Mouse (Mus musculus): ENCODE data around the gene Vnn1. TPM values are rescaled to one million over a fixed set of nuclear protein-coding genes. Genes with fewer than 3 reads are reported as not detected.

Gene Vnn1
- polyA plus RNA-seq (2014; fragmentation: Nextera tagmentation; extraction: Ambion mirVana), result 2.4 and 3.1 TPM in 2 replicates

GRCm38 (mm10) chr10:23894601-23895349, at the start of gene Vnn1:
Gene Vnn1, plus strand, starts transcription at chr10:23894688.
- ATAC-seq (ENCODE audit: low FRiP score) (no peak), DNase-seq (ENCODE audit: low spot score) (no peak)
- Histone ChIP-seq H3K9me3 (ENCODE audit: control insufficient read depth, low read length) (no peaks in the 10 kb centered on the region), H3K27me3 (ENCODE audit: control insufficient read depth, insufficient read depth, low read length) (no peaks in the 10 kb centered on the region), H3K36me3 (ENCODE audit: control insufficient read depth, insufficient read depth, low read length) (no peaks in the 10 kb centered on the region), H3K27ac (ENCODE audit: low read depth, low read length) (no peak within 1 kb of the TSS), H3K4me3 (ENCODE audit: low read depth, low read length) (no peak within 1 kb of the TSS), H3K4me2 (replicated peaks; ENCODE audit: low read depth, low read length) (no peak within 1 kb of the TSS), H3K9ac (ENCODE audit: low read depth, low read length) (no peak within 1 kb of the TSS), H3K4me1 (replicated peaks; ENCODE audit: control insufficient read depth, insufficient read depth, low read length) (no peaks in the 10 kb centered on the region)
- 40% methylated on average over 21 of the region's 21 CpGs for WGBS

DNA sequence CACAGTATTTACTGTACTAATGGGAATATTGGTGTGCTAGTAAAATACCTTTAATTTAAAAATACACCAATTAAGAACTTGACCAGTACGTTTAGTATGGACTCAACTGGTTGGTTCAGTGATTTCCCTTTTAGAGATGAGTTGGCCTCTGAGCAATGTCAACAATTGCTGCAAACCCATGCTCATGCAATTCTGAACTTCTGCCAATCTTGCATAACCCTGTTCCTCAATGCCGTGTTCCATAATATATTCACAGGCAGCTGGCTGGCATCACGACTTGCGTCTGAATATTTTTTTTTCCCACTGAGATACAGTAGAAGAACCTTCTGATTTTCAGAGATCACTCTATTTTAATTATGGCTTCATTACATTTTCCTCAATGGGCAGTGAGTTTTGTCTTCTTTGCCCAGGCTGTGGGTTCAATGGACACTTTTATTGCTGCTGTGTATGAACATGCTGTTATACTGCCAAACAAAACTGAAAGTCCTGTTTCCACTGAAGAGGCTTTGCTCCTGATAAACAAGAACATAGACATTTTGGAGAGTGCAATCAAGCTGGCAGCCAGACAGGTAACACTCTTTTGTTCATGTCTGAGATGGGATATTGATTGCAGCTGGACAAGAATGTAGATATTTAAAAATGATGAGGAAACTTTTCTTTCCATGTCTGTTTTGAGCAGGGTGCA, 43.1 kb upstream of the Vnn1 start, which contains the start of gene Vnn3:
Gene Vnn3, plus strand, starts transcription at position 235 of the 685 bp plus-strand sequence.
- no peaks in the 10 kb centered on the region for H3K9me3 ChIP-seq (ENCODE audit: control insufficient read depth, low read length)
- H3K27me3 ChIP-seq (ENCODE audit: control insufficient read depth, insufficient read depth, low read length), result no peaks in the 10 kb centered on the region
- 92% methylated on average over 4 of the region's 4 CpGs for WGBS
- no peaks in the 10 kb centered on the region for H3K4me1 ChIP-seq (replicated peaks; ENCODE audit: control insufficient read depth, insufficient read depth, low read length)
- H3K4me2 ChIP-seq (replicated peaks; ENCODE audit: low read depth, low read length), result no peak within 1 kb of the TSS
- H3K9ac ChIP-seq (ENCODE audit: low read depth, low read length), result no peak within 1 kb of the TSS
- no peak within 1 kb of the TSS for H3K4me3 ChIP-seq (ENCODE audit: low read depth, low read length)
- DNase-seq (ENCODE audit: low spot score), result no peak
- H3K36me3 ChIP-seq (ENCODE audit: control insufficient read depth, insufficient read depth, low read length), result no peaks in the 10 kb centered on the region
- no peak within 1 kb of the TSS for H3K27ac ChIP-seq (ENCODE audit: low read depth, low read length)
- ATAC-seq (ENCODE audit: low FRiP score), result no peak

- no peak for ATAC-seq (ENCODE audit: low FRiP score)
- H3K27me3 ChIP-seq (ENCODE audit: control insufficient read depth, insufficient read depth, low read length), result no peaks in the 10 kb centered on the region
- 83% methylated on average over 2 of the region's 2 CpGs for WGBS
- no peak overlapping the region for H3K4me2 ChIP-seq (replicated peaks; ENCODE audit: low read depth, low read length)
- no peak overlapping the region for H3K27ac ChIP-seq (ENCODE audit: low read depth, low read length)
- no peaks in the 10 kb centered on the region for H3K4me1 ChIP-seq (replicated peaks; ENCODE audit: control insufficient read depth, insufficient read depth, low read length)
- H3K9me3 ChIP-seq (ENCODE audit: control insufficient read depth, low read length), result no peaks in the 10 kb centered on the region
- H3K4me3 ChIP-seq (ENCODE audit: low read depth, low read length), result no peak overlapping the region
- H3K9ac ChIP-seq (ENCODE audit: low read depth, low read length), result no peak overlapping the region
- no peaks in the 10 kb centered on the region for H3K36me3 ChIP-seq (ENCODE audit: control insufficient read depth, insufficient read depth, low read length)
- no peak for DNase-seq (ENCODE audit: low spot score)
These were observed 42.4 kb upstream of the Vnn1 start for GRCm38 (mm10) chr10:23852096-23852495.

- whole genome bisulfite sequencing, result 82% methylated on average over 9 of the region's 9 CpGs
- no peak for ATAC-seq (ENCODE audit: low FRiP score)
- H3K4me2 ChIP-seq (replicated peaks; ENCODE audit: low read depth, low read length), result no peak overlapping the region
- H3K4me1 ChIP-seq (replicated peaks; ENCODE audit: control insufficient read depth, insufficient read depth, low read length), result no peaks in the 10 kb centered on the region
- no peak overlapping the region for H3K4me3 ChIP-seq (ENCODE audit: low read depth, low read length)
- no peak overlapping the region for H3K27ac ChIP-seq (ENCODE audit: low read depth, low read length)
- H3K36me3 ChIP-seq (ENCODE audit: control insufficient read depth, insufficient read depth, low read length), result no peaks in the 10 kb centered on the region
- no peaks in the 10 kb centered on the region for H3K9me3 ChIP-seq (ENCODE audit: control insufficient read depth, low read length)
- DNase-seq (ENCODE audit: low spot score), result no peak
- no peaks in the 10 kb centered on the region for H3K27me3 ChIP-seq (ENCODE audit: control insufficient read depth, insufficient read depth, low read length)
- no peak overlapping the region for H3K9ac ChIP-seq (ENCODE audit: low read depth, low read length)
These were observed 29.9 kb upstream of the Vnn1 start for GRCm38 (mm10) chr10:23864362-23865312.

GRCm38 (mm10) chr10:23880695-23881094, 13.8 kb upstream of the Vnn1 start:
- WGBS, result 93% methylated on average over 6 of the region's 6 CpGs
- Histone ChIP-seq H3K4me1 (replicated peaks; ENCODE audit: control insufficient read depth, insufficient read depth, low read length) (no peaks in the 10 kb centered on the region), H3K9me3 (ENCODE audit: control insufficient read depth, low read length) (no peaks in the 10 kb centered on the region), H3K27ac (ENCODE audit: low read depth, low read length) (no peak overlapping the region), H3K27me3 (ENCODE audit: control insufficient read depth, insufficient read depth, low read length) (no peaks in the 10 kb centered on the region), H3K36me3 (ENCODE audit: control insufficient read depth, insufficient read depth, low read length) (no peaks in the 10 kb centered on the region), H3K9ac (ENCODE audit: low read depth, low read length) (no peak overlapping the region), H3K4me2 (replicated peaks; ENCODE audit: low read depth, low read length) (no peak overlapping the region), H3K4me3 (ENCODE audit: low read depth, low read length) (no peak overlapping the region)
- ATAC-seq (ENCODE audit: low FRiP score) (no peak), DNase-seq (ENCODE audit: low spot score) (no peak)

GRCm38 (mm10) chr10:23884910-23885309, 9.6 kb upstream of the Vnn1 start:
- H3K9ac ChIP-seq (ENCODE audit: low read depth, low read length), result no peak overlapping the region
- H3K4me1 ChIP-seq (replicated peaks; ENCODE audit: control insufficient read depth, insufficient read depth, low read length), result no peaks in the 10 kb centered on the region
- H3K36me3 ChIP-seq (ENCODE audit: control insufficient read depth, insufficient read depth, low read length), result no peaks in the 10 kb centered on the region
- H3K4me3 ChIP-seq (ENCODE audit: low read depth, low read length), result no peak overlapping the region
- no peak for DNase-seq (ENCODE audit: low spot score)
- no peaks in the 10 kb centered on the region for H3K9me3 ChIP-seq (ENCODE audit: control insufficient read depth, low read length)
- H3K4me2 ChIP-seq (replicated peaks; ENCODE audit: low read depth, low read length), result no peak overlapping the region
- no peak for ATAC-seq (ENCODE audit: low FRiP score)
- H3K27me3 ChIP-seq (ENCODE audit: control insufficient read depth, insufficient read depth, low read length), result no peaks in the 10 kb centered on the region
- WGBS, result 87% methylated on average over 1 of the region's 1 CpGs
- H3K27ac ChIP-seq (ENCODE audit: low read depth, low read length), result no peak overlapping the region

DNA sequence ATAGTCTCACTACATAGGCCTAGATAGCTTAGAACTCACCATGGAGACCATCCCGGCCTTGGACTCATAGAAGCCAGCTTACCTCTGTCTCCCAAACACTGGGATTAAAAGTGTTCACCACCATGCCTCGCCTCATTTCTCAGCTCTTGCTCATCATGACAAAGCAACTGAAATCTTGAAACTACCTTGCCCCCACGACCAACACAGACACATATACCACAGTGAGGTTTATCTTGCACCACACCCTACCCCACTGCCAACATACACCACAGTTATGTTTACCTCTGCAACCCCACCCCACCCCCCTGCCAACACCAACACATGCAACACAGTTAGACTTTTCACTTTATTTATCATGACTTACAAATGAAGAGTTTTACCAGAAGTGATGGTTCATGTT, 8.4 kb upstream of the Vnn1 start:
- H3K9ac ChIP-seq (ENCODE audit: low read depth, low read length), result no peak overlapping the region
- H3K4me3 ChIP-seq (ENCODE audit: low read depth, low read length), result no peak overlapping the region
- no peak for ATAC-seq (ENCODE audit: low FRiP score)
- no peaks in the 10 kb centered on the region for H3K9me3 ChIP-seq (ENCODE audit: control insufficient read depth, low read length)
- no peak overlapping the region for H3K27ac ChIP-seq (ENCODE audit: low read depth, low read length)
- H3K27me3 ChIP-seq (ENCODE audit: control insufficient read depth, insufficient read depth, low read length), result no peaks in the 10 kb centered on the region
- no peaks in the 10 kb centered on the region for H3K4me1 ChIP-seq (replicated peaks; ENCODE audit: control insufficient read depth, insufficient read depth, low read length)
- DNase-seq (ENCODE audit: low spot score), result no peak
- no peak overlapping the region for H3K4me2 ChIP-seq (replicated peaks; ENCODE audit: low read depth, low read length)
- 89% methylated on average over 3 of the region's 3 CpGs for WGBS
- no peaks in the 10 kb centered on the region for H3K36me3 ChIP-seq (ENCODE audit: control insufficient read depth, insufficient read depth, low read length)

- 79% methylated on average over 1 of the region's 1 CpGs for WGBS
These were observed 1.5 kb upstream of the Vnn1 start for GRCm38 (mm10) chr10:23892987-23893386.

More at GRCm38 (mm10) chr10:23892987-23893386, 1.5 kb upstream of the Vnn1 start:
- no peak overlapping the region for H3K9ac ChIP-seq (ENCODE audit: low read depth, low read length)
- no peaks in the 10 kb centered on the region for H3K36me3 ChIP-seq (ENCODE audit: control insufficient read depth, insufficient read depth, low read length)
- no peaks in the 10 kb centered on the region for H3K4me1 ChIP-seq (replicated peaks; ENCODE audit: control insufficient read depth, insufficient read depth, low read length)
- H3K4me3 ChIP-seq (ENCODE audit: low read depth, low read length), result no peak overlapping the region
- no peaks in the 10 kb centered on the region for H3K9me3 ChIP-seq (ENCODE audit: control insufficient read depth, low read length)
- DNase-seq (ENCODE audit: low spot score) (no peak), ATAC-seq (ENCODE audit: low FRiP score) (no peak)
- no peak overlapping the region for H3K4me2 ChIP-seq (replicated peaks; ENCODE audit: low read depth, low read length)
- H3K27me3 ChIP-seq (ENCODE audit: control insufficient read depth, insufficient read depth, low read length), result no peaks in the 10 kb centered on the region
- H3K27ac ChIP-seq (ENCODE audit: low read depth, low read length), result no peak overlapping the region
